Mouse (Mus musculus): ENCODE measurements at regions not wholly inside any gene's neighbourhood (a gene's known extent, or its start where the extent isn't known, plus 50 kb on each side); places are given as distances from the start of the nearest gene placed in this dataset.

DNA sequence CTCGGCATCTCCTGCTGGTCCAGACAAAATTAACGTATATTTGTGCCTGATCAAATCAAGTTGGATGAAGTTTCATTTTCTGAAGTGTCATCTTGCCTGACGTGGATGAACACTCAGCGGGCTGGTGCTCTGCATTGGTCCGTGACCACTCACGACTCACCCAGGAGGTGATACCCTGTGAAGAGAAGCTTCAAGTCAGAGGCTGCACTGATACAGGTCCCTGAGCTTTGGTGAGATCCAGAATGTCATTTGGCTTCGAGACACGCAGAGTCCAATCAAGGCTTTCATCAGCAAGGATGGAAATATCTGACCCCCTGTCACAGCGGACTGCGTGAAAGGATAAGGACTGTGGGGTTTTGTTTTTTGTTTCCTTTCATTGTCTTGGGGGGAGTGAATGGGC lies 90.4 kb downstream of the Kcnrg start:
- no peak overlapping the region for H3K9ac ChIP-seq
- peaks cover 2% of the 10 kb centered on the region; the same call in 1 of the 2 replicates for H3K27me3 ChIP-seq
- peaks cover 27% of the 10 kb centered on the region for H3K4me1 ChIP-seq
- no peak overlapping the region for H3K4me3 ChIP-seq
- no peak for ATAC-seq
- H3K36me3 ChIP-seq (ENCODE audit: poor library complexity, severe bottlenecking), result no peaks in the 10 kb centered on the region
- H3K9me3 ChIP-seq (replicated peaks), result no peaks in the 10 kb centered on the region
- no peak overlapping the region for H3K4me2 ChIP-seq
- 71% methylated on average over 10 of the region's 10 CpGs for WGBS
- H3K27ac ChIP-seq, result no peak overlapping the region

- Histone ChIP-seq H3K36me3 (ENCODE audit: poor library complexity, severe bottlenecking) (no peaks in the 10 kb centered on the region), H3K9me3 (replicated peaks) (no peaks in the 10 kb centered on the region), H3K4me3 (no peak overlapping the region), H3K9ac (no peak overlapping the region), H3K4me1 (peaks cover 27% of the 10 kb centered on the region), H3K4me2 (no peak overlapping the region), H3K27me3 (no peaks in the 10 kb centered on the region), H3K27ac (no peak overlapping the region)
- ATAC-seq, result no peak
- 34% methylated on average over 12 of the region's 12 CpGs for WGBS
Measured at GRCm38 (mm10) chr14:61698358-61699055, 91.2 kb downstream of the Kcnrg start.

DNA sequence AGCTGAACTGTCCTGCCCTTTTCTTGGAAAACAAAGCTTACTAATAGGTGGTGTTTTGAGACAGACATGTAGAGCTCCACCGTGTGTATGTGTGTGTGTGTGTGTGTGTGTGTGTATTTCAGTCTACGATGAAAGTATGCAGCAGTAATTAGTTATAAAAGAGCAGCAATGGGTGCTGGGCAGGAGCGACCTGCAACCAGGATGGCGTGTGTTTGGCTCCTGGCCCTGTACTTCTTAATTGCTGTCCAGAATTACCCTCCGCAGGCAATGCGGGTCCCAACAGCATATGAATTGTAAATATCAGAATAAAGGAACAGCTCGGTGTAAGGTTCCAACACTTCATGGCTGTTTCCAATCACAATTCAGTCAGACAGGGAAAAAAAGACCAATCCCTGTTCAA lies 92.4 kb downstream of the Kcnrg start:
- no peaks in the 10 kb centered on the region for H3K36me3 ChIP-seq (ENCODE audit: poor library complexity, severe bottlenecking)
- no peak overlapping the region for H3K27ac ChIP-seq
- no peak overlapping the region for H3K9ac ChIP-seq
- no peak for ATAC-seq
- H3K4me3 ChIP-seq, result no peak overlapping the region
- no peaks in the 10 kb centered on the region for H3K9me3 ChIP-seq (replicated peaks)
- 58% methylated on average over 7 of the region's 7 CpGs for WGBS
- H3K4me2 ChIP-seq, result no peak overlapping the region
- H3K27me3 ChIP-seq, result no peaks in the 10 kb centered on the region
- peaks cover 27% of the 10 kb centered on the region for H3K4me1 ChIP-seq

DNA sequence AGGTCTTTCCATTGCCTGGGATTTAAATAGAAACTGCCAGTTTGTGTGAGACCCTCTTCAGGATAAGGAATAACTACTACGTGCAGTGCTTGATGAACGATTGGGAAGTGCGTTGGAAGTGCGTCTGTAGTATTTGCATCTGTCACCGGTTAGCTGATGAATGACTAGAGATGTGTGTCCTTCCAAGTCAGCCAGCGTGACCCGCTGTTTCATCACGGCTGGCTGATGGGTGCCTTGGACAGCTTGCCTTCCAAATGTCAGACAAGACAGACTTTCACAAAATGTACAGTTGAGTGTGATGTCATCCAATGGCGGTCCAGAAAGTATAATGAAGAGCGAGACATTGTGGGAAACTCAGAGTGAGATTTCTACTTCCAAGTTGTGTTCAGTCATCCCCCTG lies 93.9 kb downstream of the Kcnrg start:
- H3K4me3 ChIP-seq, result no peak overlapping the region
- no peaks in the 10 kb centered on the region for H3K36me3 ChIP-seq (ENCODE audit: poor library complexity, severe bottlenecking)
- H3K9me3 ChIP-seq (replicated peaks), result no peaks in the 10 kb centered on the region
- H3K27ac ChIP-seq, result no peak overlapping the region
- 82% methylated on average over 10 of the region's 10 CpGs for WGBS
- ATAC-seq, result no peak
- H3K4me1 ChIP-seq, result peaks cover 27% of the 10 kb centered on the region
- no peak overlapping the region for H3K4me2 ChIP-seq
- no peaks in the 10 kb centered on the region for H3K27me3 ChIP-seq
- H3K9ac ChIP-seq, result no peak overlapping the region

- no peak overlapping the region for H3K4me2 ChIP-seq
- ATAC-seq, result no peak
- H3K27me3 ChIP-seq, result no peaks in the 10 kb centered on the region
- H3K36me3 ChIP-seq (ENCODE audit: poor library complexity, severe bottlenecking), result no peaks in the 10 kb centered on the region
- no peak overlapping the region for H3K4me3 ChIP-seq
- H3K27ac ChIP-seq, result no peak overlapping the region
- peaks cover 14% of the 10 kb centered on the region for H3K4me1 ChIP-seq
- H3K9ac ChIP-seq, result no peak overlapping the region
- WGBS, result 90% methylated on average over 3 of the region's 3 CpGs
- no peaks in the 10 kb centered on the region for H3K9me3 ChIP-seq (replicated peaks)
Measured at GRCm38 (mm10) chr14:61703916-61704315, 96.7 kb downstream of the Kcnrg start.

GRCm38 (mm10) chr14:61706984-61707383 lies 99.7 kb downstream of the Kcnrg start:
- H3K4me1 ChIP-seq, result 0 out of 2 replicates have a peak, but pooled peaks cover 9% of the 10 kb centered on the region
- no peaks in the 10 kb centered on the region for H3K9me3 ChIP-seq (replicated peaks)
- no peaks in the 10 kb centered on the region for H3K27me3 ChIP-seq
- H3K4me3 ChIP-seq, result no peak overlapping the region
- 92% methylated on average over 6 of the region's 6 CpGs for WGBS
- H3K27ac ChIP-seq, result no peak overlapping the region
- H3K9ac ChIP-seq, result no peak overlapping the region
- no peak for ATAC-seq
- no peak overlapping the region for H3K4me2 ChIP-seq
- no peaks in the 10 kb centered on the region for H3K36me3 ChIP-seq (ENCODE audit: poor library complexity, severe bottlenecking)

DNA sequence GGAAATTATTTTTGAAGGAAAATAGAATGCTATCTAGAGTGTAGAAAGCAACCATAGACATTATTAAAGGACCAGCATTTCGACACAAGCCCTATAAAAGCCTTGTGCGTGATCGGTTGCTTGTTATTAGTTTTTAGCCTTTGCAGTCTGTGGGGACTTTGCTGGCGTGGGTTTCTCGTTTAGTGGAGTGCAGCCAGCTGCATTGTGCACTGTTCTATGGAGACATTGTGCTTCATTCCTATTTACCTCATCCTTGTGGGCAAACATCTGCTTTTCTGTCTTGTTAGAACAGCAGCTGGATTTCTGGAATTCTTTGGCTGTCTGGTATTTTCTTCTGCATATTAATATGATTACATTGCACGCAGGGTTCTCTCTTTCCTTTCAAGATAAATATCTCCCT lies 101.1 kb downstream of the Kcnrg start:
- H3K4me3 ChIP-seq, result no peak overlapping the region
- H3K4me2 ChIP-seq, result no peak overlapping the region
- no peaks in the 10 kb centered on the region for H3K9me3 ChIP-seq (replicated peaks)
- no peaks in the 10 kb centered on the region for H3K36me3 ChIP-seq (ENCODE audit: poor library complexity, severe bottlenecking)
- no peaks in the 10 kb centered on the region for H3K27me3 ChIP-seq
- WGBS, result 55% methylated on average over 6 of the region's 6 CpGs
- H3K4me1 ChIP-seq, result 0 out of 2 replicates have a peak, but pooled peaks cover 9% of the 10 kb centered on the region
- no peak for ATAC-seq
- H3K27ac ChIP-seq, result no peak overlapping the region
- no peak overlapping the region for H3K9ac ChIP-seq

GRCm38 (mm10) chr14:61715746-61716145 lies 108.5 kb downstream of the Kcnrg start:
- 95% methylated on average over 4 of the region's 4 CpGs for WGBS
- H3K27me3 ChIP-seq, result no peaks in the 10 kb centered on the region
- H3K4me3 ChIP-seq, result no peak overlapping the region
- no peaks in the 10 kb centered on the region for H3K36me3 ChIP-seq (ENCODE audit: poor library complexity, severe bottlenecking)
- no peaks in the 10 kb centered on the region for H3K4me1 ChIP-seq
- no peak overlapping the region for H3K27ac ChIP-seq
- no peak for ATAC-seq
- no peak overlapping the region for H3K9ac ChIP-seq
- H3K9me3 ChIP-seq (replicated peaks), result peaks cover 3% of the 10 kb centered on the region; the same call in 1 of the 2 replicates
- no peak overlapping the region for H3K4me2 ChIP-seq

- no peak overlapping the region for H3K4me2 ChIP-seq
- no peaks in the 10 kb centered on the region for H3K36me3 ChIP-seq (ENCODE audit: poor library complexity, severe bottlenecking)
- peaks cover 3% of the 10 kb centered on the region; the same call in 1 of the 2 replicates for H3K9me3 ChIP-seq (replicated peaks)
- no peak for ATAC-seq
- no peak overlapping the region for H3K9ac ChIP-seq
- WGBS, result 47% methylated on average over 4 of the region's 4 CpGs
- no peak overlapping the region for H3K27ac ChIP-seq
- no peaks in the 10 kb centered on the region for H3K4me1 ChIP-seq
- H3K4me3 ChIP-seq, result no peak overlapping the region
- H3K27me3 ChIP-seq, result no peaks in the 10 kb centered on the region
Measured at GRCm38 (mm10) chr14:61718392-61719124, 111.3 kb downstream of the Kcnrg start.

DNA sequence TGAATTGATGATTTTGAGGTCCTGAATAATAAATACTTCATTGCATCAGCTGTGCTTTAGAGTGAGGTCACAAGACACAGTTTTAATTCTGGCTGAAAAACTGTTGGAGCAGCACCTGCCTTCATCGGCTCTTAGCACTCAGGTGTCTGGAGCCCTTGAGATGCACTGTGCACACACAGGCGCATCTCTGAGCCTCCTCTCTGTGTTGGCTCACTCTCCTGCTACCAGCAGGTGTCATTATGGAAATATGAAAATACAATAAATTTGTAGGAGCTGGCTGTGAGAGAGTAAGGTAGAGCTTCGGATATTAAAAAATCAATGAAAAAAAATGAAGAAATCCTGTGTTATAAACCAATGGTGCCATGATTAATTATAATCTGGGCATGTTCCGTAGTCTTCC lies 114.0 kb downstream of the Kcnrg start:
- WGBS, result 89% methylated on average over 4 of the region's 4 CpGs
- H3K27ac ChIP-seq, result no peak overlapping the region
- H3K27me3 ChIP-seq, result no peaks in the 10 kb centered on the region

DNA sequence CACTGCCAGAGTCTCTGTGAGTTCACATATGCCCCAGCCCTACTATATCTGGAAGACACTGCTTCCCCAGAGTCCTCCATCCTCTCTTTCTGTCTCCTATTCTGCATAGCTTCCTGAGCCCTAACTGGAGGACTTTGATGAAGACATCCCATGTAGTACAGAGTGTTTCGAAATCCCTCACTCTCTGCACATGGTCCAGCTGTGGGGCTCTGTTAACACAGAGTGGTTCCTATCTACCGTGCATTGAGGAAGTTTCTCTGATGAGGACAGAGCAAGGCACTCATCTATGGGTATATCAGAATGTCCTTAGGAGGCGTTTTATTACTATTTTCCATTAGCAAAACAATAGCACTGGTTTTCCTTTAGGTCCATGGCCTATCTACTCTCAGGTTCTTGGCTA lies 117.7 kb downstream of the Kcnrg start:
- H3K4me3 ChIP-seq, result no peak overlapping the region
- H3K9ac ChIP-seq, result no peak overlapping the region
- H3K27me3 ChIP-seq, result peaks cover 6% of the 10 kb centered on the region; the same call in 1 of the 2 replicates
- H3K9me3 ChIP-seq (replicated peaks), result no peaks in the 10 kb centered on the region
- no peak overlapping the region for H3K27ac ChIP-seq
- H3K4me2 ChIP-seq, result no peak overlapping the region
- peaks cover 5% of the 10 kb centered on the region; the same call in 1 of the 2 replicates for H3K4me1 ChIP-seq
- WGBS, result 86% methylated on average over 3 of the region's 3 CpGs
- ATAC-seq, result no peak
- H3K36me3 ChIP-seq (ENCODE audit: poor library complexity, severe bottlenecking), result no peaks in the 10 kb centered on the region

More for the DNA sequence above, 114.0 kb downstream of the Kcnrg start:
- no peak for ATAC-seq
- no peaks in the 10 kb centered on the region for H3K9me3 ChIP-seq (replicated peaks)
- H3K36me3 ChIP-seq (ENCODE audit: poor library complexity, severe bottlenecking), result no peaks in the 10 kb centered on the region
- no peaks in the 10 kb centered on the region for H3K4me1 ChIP-seq
- no peak overlapping the region for H3K9ac ChIP-seq
- no peak overlapping the region for H3K4me3 ChIP-seq
- no peak overlapping the region for H3K4me2 ChIP-seq

- ATAC-seq, result no peak
- Histone ChIP-seq H3K4me3 (no peak overlapping the region), H3K27ac (no peak overlapping the region), H3K36me3 (ENCODE audit: poor library complexity, severe bottlenecking) (no peaks in the 10 kb centered on the region), H3K4me2 (no peak overlapping the region), H3K9me3 (replicated peaks) (no peaks in the 10 kb centered on the region), H3K9ac (no peak overlapping the region), H3K4me1 (peaks cover 5% of the 10 kb centered on the region; the same call in 1 of the 2 replicates), H3K27me3 (peaks cover 6% of the 10 kb centered on the region; the same call in 1 of the 2 replicates)
- 17% methylated on average over 5 of the region's 5 CpGs for WGBS
Measured at GRCm38 (mm10) chr14:61728562-61728961, 121.3 kb downstream of the Kcnrg start.
